Mouse (Mus musculus): ENCODE measurements around the gene Palm2. TPM values are rescaled to one million over a fixed set of nuclear protein-coding genes. Genes with fewer than 3 reads are reported as not detected.

Gene Palm2
- polyA plus RNA-seq, 2 experiments = 2.7 to 5.3 TPM

DNA sequence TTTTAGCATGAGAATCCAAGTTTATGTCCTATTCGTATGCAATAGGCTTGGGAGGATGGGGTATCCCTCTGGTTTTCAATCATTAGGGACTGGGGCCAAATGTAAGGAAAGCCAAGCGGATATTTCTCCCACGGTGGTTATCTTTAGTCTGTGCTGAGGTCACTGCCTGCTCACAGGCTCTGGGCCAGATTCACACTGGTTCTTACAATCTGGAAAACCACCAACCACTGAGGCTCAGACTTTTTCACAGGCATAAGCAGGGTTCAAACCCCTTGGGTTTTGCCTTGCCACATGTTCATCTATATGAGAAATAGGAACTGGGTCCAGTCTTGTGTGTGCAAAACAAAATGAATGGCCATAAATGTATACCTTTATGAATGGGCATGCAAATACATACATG lies 90.4 kb downstream of the Palm2 start:
- no peak overlapping the region for H3K9ac ChIP-seq (ENCODE audit: low read depth, low read length, severe bottlenecking)
- H3K27ac ChIP-seq (replicated peaks; ENCODE audit: low read depth, low read length) = no peak overlapping the region
- H3K27me3 ChIP-seq (ENCODE audit: control insufficient read depth, insufficient read depth, low read length) = no peaks in the 10 kb centered on the region
- no peak overlapping the region for H3K4me3 ChIP-seq (replicated peaks; ENCODE audit: low read length)
- H3K36me3 ChIP-seq (ENCODE audit: control insufficient read depth, insufficient read depth, low read length) = no peaks in the 10 kb centered on the region
- 81% methylated on average over 3 of the region's 3 CpGs for WGBS
- ATAC-seq (ENCODE audit: low FRiP score, low read depth) (no peak), DNase-seq (ENCODE audit: low spot score) (no peak)
- H3K9me3 ChIP-seq (ENCODE audit: control insufficient read depth, low read length) = no peaks in the 10 kb centered on the region
- TF ChIP-seq POLR2A (IDR thresholded peaks at IDR 0.05; ENCODE audit: borderline replicate concordance, extremely low read depth, insufficient read depth, insufficient read length) = no peak
- H3K4me1 ChIP-seq (ENCODE audit: control insufficient read depth, insufficient read depth, low read length) = no peaks in the 10 kb centered on the region
- no peak overlapping the region for H3K4me2 ChIP-seq (replicated peaks; ENCODE audit: low read depth, low read length, severe bottlenecking)

DNA sequence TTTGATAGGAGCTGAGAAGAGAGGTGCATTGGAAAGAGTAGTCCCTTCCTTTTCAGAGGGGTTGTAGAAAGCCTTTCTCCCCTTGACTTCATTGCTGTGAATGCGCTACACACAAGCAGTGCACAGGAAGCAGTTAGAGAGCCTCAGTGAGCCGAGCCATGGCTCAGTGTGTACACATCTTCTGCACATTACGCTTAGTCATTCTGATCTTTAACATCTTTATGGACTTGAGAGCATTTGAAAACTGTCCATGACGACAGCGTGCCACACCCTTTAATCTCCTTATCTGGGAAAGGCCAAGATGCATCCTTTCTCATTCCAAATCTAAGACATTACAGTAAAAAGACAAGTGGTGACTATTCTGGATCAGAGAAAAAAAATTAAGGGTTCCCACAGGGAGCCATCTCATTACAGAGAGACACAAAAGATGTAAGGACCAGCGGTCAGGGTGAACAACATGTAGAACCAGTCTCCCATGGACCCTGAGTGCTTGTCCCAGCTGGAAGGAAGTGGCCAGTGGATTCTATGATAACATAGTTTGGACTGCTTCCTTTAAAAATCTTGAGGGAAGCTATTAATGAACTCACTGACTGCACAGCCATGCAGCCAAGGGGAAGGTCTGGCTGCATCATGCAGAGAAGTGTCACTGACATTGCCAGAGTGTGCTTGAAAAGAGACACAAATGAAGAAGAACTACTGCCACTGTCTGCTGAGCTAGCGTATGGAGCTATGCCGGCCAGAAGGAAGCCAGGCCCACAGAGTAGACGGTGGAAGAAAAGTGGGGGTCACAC lies 91.4 kb downstream of the Palm2 start:
- no peak overlapping the region for H3K4me2 ChIP-seq (replicated peaks; ENCODE audit: low read depth, low read length, severe bottlenecking)
- no peaks in the 10 kb centered on the region for H3K27me3 ChIP-seq (ENCODE audit: control insufficient read depth, insufficient read depth, low read length)
- H3K9me3 ChIP-seq (ENCODE audit: control insufficient read depth, low read length) = no peaks in the 10 kb centered on the region
- no peak for DNase-seq (ENCODE audit: low spot score)
- no peak overlapping the region for H3K27ac ChIP-seq (replicated peaks; ENCODE audit: low read depth, low read length)
- no peaks in the 10 kb centered on the region; the same call in 1 of the 2 replicates for H3K4me1 ChIP-seq (ENCODE audit: control insufficient read depth, insufficient read depth, low read length)
- H3K9ac ChIP-seq (ENCODE audit: low read depth, low read length, severe bottlenecking) = no peak overlapping the region
- 86% methylated on average over 9 of the region's 9 CpGs for WGBS
- no peak for ATAC-seq (ENCODE audit: low FRiP score, low read depth)
- no peak overlapping the region for H3K4me3 ChIP-seq (replicated peaks; ENCODE audit: low read length)
- no peaks in the 10 kb centered on the region for H3K36me3 ChIP-seq (ENCODE audit: control insufficient read depth, insufficient read depth, low read length)
- TF ChIP-seq POLR2A (IDR thresholded peaks at IDR 0.05; ENCODE audit: borderline replicate concordance, extremely low read depth, insufficient read depth, insufficient read length) = no peak

DNA sequence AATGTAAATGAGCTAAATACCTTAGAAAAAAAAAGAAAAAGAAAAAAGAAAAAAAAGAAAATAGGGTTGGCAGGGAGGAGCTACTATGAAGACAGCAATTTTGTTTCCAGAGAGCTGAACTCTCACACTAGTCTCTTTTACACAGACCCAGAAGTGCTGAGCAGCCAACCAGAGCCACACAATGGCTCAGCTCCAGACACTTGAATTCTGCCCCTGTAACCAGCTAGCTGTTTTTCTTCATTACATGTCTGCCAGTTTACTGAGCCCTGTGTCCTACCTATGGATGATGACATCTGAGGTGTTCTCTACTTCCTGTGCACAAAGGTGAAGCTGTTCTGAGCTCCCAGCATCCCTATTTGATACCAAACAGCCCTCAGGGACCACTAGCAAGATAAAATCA lies 94.2 kb downstream of the Palm2 start:
- Histone ChIP-seq H3K36me3 (ENCODE audit: control insufficient read depth, insufficient read depth, low read length) (no peaks in the 10 kb centered on the region), H3K9ac (ENCODE audit: low read depth, low read length, severe bottlenecking) (no peak overlapping the region), H3K27me3 (ENCODE audit: control insufficient read depth, insufficient read depth, low read length) (no peaks in the 10 kb centered on the region), H3K4me3 (replicated peaks; ENCODE audit: low read length) (no peak overlapping the region), H3K4me1 (ENCODE audit: control insufficient read depth, insufficient read depth, low read length) (no peaks in the 10 kb centered on the region; the same call in 1 of the 2 replicates), H3K27ac (replicated peaks; ENCODE audit: low read depth, low read length) (no peak overlapping the region), H3K9me3 (ENCODE audit: control insufficient read depth, low read length) (no peaks in the 10 kb centered on the region), H3K4me2 (replicated peaks; ENCODE audit: low read depth, low read length, severe bottlenecking) (no peak overlapping the region)
- DNase-seq (ENCODE audit: low spot score) = no peak
- no peak for ATAC-seq (ENCODE audit: low FRiP score, low read depth)
- no peak for TF ChIP-seq POLR2A (IDR thresholded peaks at IDR 0.05; ENCODE audit: borderline replicate concordance, extremely low read depth, insufficient read depth, insufficient read length)

DNA sequence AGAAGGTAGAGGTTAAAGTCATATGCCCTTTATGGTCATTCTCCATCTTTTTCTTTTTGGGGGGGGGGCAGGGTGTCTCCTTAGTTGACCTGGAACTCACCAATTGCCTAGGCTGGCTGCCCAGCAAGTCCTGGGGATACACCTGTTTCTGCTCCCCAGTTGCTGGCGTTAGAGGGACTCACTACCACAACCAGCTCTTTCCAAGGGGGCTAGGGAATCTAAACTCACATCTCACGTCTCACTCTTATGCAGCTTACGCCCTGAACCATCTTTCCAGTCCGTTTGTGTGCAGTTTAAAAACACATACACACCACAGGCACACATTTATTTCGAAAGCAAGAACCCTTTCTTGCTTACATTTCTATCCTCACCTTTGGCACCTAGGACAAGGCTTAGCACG lies 99.6 kb downstream of the Palm2 start:
- DNase-seq (ENCODE audit: low spot score) (no peak), ATAC-seq (ENCODE audit: low FRiP score, low read depth) (no peak)
- no peak overlapping the region for H3K4me3 ChIP-seq (replicated peaks; ENCODE audit: low read length)
- no peaks in the 10 kb centered on the region for H3K27me3 ChIP-seq (ENCODE audit: control insufficient read depth, insufficient read depth, low read length)
- no peaks in the 10 kb centered on the region for H3K9me3 ChIP-seq (ENCODE audit: control insufficient read depth, low read length)
- H3K4me1 ChIP-seq (ENCODE audit: control insufficient read depth, insufficient read depth, low read length) = peaks cover 9% of the 10 kb centered on the region
- no peaks in the 10 kb centered on the region for H3K36me3 ChIP-seq (ENCODE audit: control insufficient read depth, insufficient read depth, low read length)
- H3K4me2 ChIP-seq (replicated peaks; ENCODE audit: low read depth, low read length, severe bottlenecking) = no peak overlapping the region
- no peak for TF ChIP-seq POLR2A (IDR thresholded peaks at IDR 0.05; ENCODE audit: borderline replicate concordance, extremely low read depth, insufficient read depth, insufficient read length)
- no peak overlapping the region for H3K27ac ChIP-seq (replicated peaks; ENCODE audit: low read depth, low read length)
- 87% methylated on average over 6 of the region's 6 CpGs for WGBS
- H3K9ac ChIP-seq (ENCODE audit: low read depth, low read length, severe bottlenecking) = no peak overlapping the region

DNA sequence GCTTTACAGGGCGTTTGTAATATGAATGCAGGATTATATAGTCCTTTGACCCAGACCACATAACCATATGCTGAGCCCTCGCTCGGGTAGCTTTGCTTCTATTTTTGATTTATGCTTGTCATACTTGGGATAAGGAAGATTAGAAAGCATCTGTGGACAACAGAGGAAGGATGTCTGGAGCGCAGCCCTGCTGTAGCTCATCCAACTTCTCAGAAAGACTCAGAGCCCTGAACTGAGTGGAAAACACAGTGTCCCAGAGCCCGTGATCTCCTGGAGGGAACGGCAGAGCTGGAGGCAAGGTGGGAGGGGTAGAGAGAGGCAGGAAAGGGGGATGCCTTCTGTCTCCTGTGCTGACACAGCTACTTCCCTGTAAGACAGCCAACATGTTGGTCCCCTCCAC lies 100.2 kb downstream of the Palm2 start:
- DNase-seq (ENCODE audit: low spot score) = no peak
- H3K36me3 ChIP-seq (ENCODE audit: control insufficient read depth, insufficient read depth, low read length) = no peaks in the 10 kb centered on the region
- no peak for TF ChIP-seq POLR2A (IDR thresholded peaks at IDR 0.05; ENCODE audit: borderline replicate concordance, extremely low read depth, insufficient read depth, insufficient read length)
- H3K4me2 ChIP-seq (replicated peaks; ENCODE audit: low read depth, low read length, severe bottlenecking) = no peak overlapping the region
- no peak overlapping the region; the same call in 1 of the 2 replicates for H3K9ac ChIP-seq (ENCODE audit: low read depth, low read length, severe bottlenecking)
- no peaks in the 10 kb centered on the region for H3K27me3 ChIP-seq (ENCODE audit: control insufficient read depth, insufficient read depth, low read length)
- no peak overlapping the region for H3K27ac ChIP-seq (replicated peaks; ENCODE audit: low read depth, low read length)
- no peaks in the 10 kb centered on the region for H3K9me3 ChIP-seq (ENCODE audit: control insufficient read depth, low read length)
- no peak overlapping the region for H3K4me3 ChIP-seq (replicated peaks; ENCODE audit: low read length)
- 57% methylated on average over 6 of the region's 6 CpGs for WGBS
- no peak for ATAC-seq (ENCODE audit: low FRiP score, low read depth)
- H3K4me1 ChIP-seq (ENCODE audit: control insufficient read depth, insufficient read depth, low read length) = peaks cover 9% of the 10 kb centered on the region

All from limb, embryonic 14.5 days (tissue).